Mouse (Mus musculus) heart, postnatal 0 days (tissue): ENCODE measurements at regions not wholly inside any gene's neighbourhood (a gene's known extent, or its start where the extent isn't known, plus 50 kb on each side); places are given as distances from the start of the nearest gene placed in this dataset.

Source experiments
- CTCF ChIP-seq: IDR thresholded peaks from 2 replicates; pipeline ENCODE4 v1.5.1; 2016; ENCODE audit warnings: antibody characterized with exemption, control low read depth, low read depth
- EP300 ChIP-seq: IDR thresholded peaks from 2 replicates; pipeline ENCODE4 v1.6.1; 2016; ENCODE audit warnings: antibody characterized with exemption, low read depth

DNA sequence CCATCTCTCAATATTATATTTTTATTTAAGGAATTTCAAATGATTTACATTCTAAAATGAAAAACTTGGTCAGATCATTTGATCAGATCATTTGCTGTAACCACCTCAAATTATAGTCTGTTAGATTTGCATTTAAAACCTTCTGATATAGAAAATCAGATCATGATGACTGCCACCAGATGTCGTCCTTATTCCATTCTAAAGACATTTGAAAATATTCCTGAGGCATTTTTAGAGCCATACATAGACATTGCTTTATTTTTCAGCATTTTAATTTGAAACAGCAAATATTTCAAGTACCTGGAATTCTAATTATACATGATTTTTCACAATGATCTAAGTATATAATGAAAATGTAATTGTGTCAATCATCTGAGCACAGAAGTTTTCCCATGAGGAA is 52.0 kb upstream of the Ppp6c start:
- TF ChIP-seq CTCF (0 out of 2 replicates have a peak, but pooled peaks have one; percentile 1), EP300 (no peak)
